ENCODE assay signal across 1 mouse cellular context in the genomic region with DNA sequence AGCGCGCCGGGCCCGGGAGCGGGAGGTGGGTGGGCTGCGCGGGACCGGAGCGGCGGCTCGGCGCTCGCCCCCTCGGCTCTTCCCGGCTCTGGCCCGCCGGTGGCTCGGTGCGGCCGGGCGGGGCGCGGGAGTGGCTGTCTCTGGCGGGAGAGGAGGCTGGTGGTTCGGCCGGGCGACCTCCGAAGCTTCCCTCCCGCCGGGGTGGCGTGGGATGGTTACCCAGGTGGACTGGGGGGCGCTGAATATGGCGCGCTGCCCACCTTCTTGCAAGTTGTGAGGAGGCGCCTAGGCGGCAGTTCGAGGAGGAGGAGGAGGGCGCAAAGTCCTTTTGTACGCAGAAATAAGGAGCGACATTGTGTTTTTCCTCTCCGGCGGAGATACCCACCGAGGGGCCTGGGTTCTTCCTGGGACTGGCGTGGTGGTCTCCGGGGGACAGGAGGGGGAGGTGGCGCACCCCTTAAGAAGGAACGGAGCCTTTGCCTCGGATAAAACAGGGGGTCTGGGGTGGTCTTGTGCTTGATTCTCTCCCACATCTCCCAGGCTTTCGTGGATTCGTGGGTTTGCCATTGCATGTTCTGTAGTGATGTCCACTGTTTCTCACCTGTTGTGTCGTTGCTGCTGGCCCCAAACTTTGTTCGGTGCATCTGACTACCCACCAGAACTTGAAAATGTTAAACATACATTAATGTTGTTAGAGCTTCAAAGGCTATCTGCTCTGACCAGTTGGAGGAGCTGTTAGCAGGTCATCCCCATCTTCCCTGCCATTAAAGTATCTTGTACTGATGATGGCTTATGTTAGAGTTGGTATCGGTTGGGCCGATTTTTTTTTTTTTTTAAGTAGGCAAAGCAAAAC.
TF ChIP-seq lines count a peak whose summit lies in the region.

No protein-coding gene starts in this region.

TF ChIP-seq in C2C12, 6 proteins besides CTCF, POLR2A, EP300 and RAD21 (continued from another document):
- TF ChIP-seq FOSL1 (IDR thresholded peaks at IDR 0.05; ENCODE audit: insufficient read depth, low read length, poor library complexity, severe bottlenecking): no peak
- no peak for TF ChIP-seq MYOG (IDR thresholded peaks at IDR 0.05; ENCODE audit: control insufficient read depth, extremely low read depth, insufficient read length)
- no peak for TF ChIP-seq MYOD1 (IDR thresholded peaks at IDR 0.05; ENCODE audit: control insufficient read depth, insufficient read length, low read depth)
